Mouse (Mus musculus) spleen, embryonic (tissue): Measurements from ENCODE around the gene Igsf3.

ENCODE experiments used
- CTCF ChIA-PET: fragments of 350-600 bp; sonication (Branson Sonifier 250); formaldehyde crosslinking; loops from one replicate; lab custom pipeline; 2022; lab: Charles Lee

The Igsf3 gene

GRCm38 (mm10) chr3:101376538-101377247, at the start of gene Igsf3:
TSS of gene Igsf3 (plus strand) at chr3:101377083.
- CTCF ChIA-PET, result interaction anchor here (0.6 kb wide), 1 partner anchor 86 kb away, joined by 3 read pairs; no protein-coding TSS in a partner anchor

DNA sequence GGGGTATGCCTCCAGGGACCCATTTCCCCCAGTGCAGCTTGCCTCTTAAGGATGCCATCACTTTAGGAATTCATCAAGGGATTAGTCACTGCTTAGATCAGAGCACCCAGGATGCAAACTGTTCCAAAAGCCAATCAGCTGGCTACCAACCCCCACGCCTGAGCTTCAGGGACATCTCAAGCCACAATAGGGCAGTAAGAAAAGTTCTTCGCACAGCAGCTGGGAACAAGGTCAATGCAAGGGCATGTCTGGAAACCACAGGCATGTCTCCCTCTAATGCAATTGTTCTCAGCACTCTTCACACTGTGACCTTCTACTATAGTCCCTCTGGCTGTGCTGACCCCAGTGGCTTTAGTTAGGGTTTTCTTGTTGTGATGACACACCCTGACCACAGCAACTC, 49.6 kb upstream of the Igsf3 start:
- CTCF ChIA-PET, result no interaction called here

GRCm38 (mm10) chr3:101328617-101329016, 48.3 kb upstream of the Igsf3 start:
- CTCF ChIA-PET, result no interaction called here

GRCm38 (mm10) chr3:101343199-101343924, 33.5 kb upstream of the Igsf3 start:
- CTCF ChIA-PET, result no interaction called here

- CTCF ChIA-PET, result no interaction called here
Measured at GRCm38 (mm10) chr3:101344246-101344645, 32.6 kb upstream of the Igsf3 start.

- CTCF ChIA-PET, result no interaction called here
Measured at GRCm38 (mm10) chr3:101345299-101345698, 31.6 kb upstream of the Igsf3 start.

GRCm38 (mm10) chr3:101346806-101347205, 30.1 kb upstream of the Igsf3 start:
- CTCF ChIA-PET, result no interaction called here

GRCm38 (mm10) chr3:101348501-101349161, 28.3 kb upstream of the Igsf3 start:
- CTCF ChIA-PET, result no interaction called here

DNA sequence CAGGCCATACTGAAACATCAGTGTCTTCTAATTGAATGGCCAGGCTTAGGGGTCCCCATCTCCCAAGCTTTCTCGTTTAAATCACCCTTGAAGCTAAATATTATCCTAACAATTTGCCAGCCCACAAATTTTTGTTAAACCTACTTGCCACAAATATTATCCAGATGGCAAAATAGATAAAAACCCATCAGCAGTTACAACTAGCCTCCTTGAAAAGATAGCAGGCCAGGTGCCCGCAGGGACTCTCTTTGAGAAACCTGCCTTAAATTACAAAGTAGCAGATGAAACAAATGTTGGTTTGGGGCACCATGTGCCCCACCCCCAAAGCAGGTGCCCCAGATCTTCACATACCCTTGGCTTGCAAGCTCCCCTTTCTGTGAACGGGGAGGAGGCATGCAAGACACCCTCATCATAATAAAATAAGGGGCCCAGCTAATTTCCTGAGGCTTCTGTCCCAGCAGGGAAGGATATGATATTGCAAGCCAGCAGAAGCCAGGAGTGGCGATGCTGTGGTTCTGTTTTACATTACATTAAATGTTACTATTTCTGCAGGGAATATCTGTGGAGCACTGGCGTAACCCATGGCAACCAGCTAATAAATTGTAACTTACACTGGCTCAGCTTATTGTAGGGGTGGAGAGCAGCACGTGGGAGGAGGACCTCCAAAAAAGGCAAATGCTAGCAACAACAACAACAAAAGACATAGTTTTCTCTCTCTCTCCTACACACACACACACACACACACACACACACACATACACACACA, 27.2 kb upstream of the Igsf3 start:
- CTCF ChIA-PET, result no interaction called here

- CTCF ChIA-PET, result no interaction called here
Measured at GRCm38 (mm10) chr3:101350406-101350805, 26.5 kb upstream of the Igsf3 start.

DNA sequence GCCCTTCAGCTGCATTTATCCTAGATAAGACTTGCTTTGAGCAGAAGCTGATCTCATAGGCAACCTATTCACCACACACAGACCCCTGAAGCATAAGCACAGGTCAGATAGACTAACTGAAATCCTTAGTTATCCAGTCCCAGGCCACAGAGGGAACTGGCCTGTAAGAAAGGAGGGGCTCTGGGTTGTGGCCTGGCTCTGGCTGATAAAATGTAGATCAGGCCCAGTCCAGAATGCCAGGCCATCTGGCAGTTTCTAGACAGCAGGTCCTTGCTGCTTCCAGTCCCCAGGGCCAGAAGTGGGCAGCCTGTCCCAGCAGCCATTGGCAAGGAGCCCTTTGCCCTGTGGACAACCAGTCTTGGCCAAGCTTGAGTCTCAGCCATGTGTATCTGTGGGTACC, 22.4 kb upstream of the Igsf3 start:
- CTCF ChIA-PET, result no interaction called here

- CTCF ChIA-PET, result no interaction called here
Measured at GRCm38 (mm10) chr3:101355702-101356101, 21.2 kb upstream of the Igsf3 start.

DNA sequence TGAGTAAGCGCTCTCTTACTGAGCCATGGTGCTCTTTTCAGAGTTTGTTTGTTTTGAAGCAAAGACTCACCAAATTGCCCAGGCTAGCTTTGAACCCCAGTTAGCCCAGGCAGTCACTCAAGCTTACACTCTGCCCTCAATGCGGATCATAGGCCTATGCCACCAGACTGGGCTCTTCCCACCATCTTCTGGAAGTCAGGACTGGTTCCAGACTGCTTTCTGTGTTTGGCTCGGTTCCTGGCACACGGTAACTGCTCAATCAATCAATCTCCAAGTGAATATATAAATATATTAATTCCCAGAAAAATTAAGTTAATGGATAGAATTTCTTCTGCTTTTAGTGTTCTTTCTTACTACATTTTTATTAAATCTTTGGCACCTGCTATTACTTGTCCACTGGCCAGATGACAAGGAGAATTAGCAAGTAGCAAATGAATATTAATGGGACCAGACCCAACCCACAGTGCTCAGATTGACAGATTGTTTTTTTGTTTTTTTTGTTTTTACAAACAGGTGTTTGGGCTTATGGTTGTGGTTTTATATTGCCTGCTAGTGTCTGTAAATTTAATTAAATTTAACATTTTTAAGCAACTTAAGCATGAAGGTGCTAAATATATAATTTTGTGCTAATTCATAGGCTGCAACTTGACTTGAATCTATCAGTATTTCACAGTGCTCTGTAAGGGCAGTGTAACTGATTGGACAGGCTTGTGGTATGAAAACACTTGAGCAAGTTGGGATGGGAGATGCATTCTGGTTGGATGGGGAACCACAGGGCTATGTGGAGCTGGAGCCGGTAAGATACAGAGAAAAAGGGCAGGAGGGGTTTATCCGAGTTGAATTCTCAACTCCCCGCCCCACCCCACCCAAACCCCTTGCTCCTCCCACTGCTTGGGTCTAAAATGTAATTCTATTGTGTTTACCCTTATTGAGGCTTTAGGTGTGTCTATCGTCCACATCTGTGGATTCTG, 20.0 kb upstream of the Igsf3 start:
- CTCF ChIA-PET, result no interaction called here

GRCm38 (mm10) chr3:101360832-101361231, 16.1 kb upstream of the Igsf3 start:
- CTCF ChIA-PET, result no interaction called here

DNA sequence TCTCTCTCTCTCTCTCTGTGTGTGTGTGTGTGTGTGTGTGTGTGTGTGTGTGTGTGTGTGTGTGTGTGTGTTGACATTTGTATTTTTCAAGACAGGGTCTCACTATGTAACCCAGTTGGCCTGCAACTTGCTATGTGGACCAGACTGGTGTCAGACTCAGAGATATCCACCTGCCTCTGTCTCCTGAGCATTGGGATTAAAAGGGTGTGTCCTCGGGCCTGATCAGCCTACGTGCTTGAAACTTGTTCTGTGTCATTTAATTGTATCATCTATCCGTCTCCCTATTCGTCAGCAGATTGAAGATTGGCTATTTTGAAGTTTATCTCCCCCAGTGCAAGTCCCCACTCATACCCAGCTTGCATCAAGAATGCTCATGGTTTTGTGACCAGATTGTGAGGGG, 14.5 kb upstream of the Igsf3 start:
- CTCF ChIA-PET, result no interaction called here

- CTCF ChIA-PET, result no interaction called here
Measured at GRCm38 (mm10) chr3:101363574-101363973, 13.3 kb upstream of the Igsf3 start.

DNA sequence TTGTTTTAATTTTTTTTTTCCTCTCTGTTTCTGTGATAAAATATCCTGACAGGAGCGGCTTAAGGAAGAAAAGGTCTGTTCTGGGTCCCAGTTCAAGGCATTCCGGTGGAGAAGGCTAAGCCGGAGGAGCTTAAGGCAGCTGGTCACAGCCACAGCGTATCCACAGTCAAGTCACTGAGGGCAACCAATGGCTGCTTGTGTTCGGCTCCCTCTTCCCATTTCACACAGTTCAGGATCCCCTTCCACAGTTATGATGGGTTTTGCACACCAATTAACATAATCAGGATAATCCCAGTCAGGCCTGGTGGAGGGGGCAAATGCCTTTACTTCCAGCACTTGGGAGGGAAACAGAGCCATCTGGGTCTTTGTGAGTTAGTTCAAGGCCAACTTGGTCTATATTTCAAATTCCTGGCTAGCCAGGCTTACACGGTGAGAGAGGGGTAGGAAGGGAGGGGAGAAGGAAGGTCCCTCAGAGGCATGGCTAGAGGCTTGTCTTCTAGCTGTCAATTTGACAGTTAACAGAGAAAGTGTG, 11.7 kb upstream of the Igsf3 start:
- CTCF ChIA-PET, result no interaction called here

DNA sequence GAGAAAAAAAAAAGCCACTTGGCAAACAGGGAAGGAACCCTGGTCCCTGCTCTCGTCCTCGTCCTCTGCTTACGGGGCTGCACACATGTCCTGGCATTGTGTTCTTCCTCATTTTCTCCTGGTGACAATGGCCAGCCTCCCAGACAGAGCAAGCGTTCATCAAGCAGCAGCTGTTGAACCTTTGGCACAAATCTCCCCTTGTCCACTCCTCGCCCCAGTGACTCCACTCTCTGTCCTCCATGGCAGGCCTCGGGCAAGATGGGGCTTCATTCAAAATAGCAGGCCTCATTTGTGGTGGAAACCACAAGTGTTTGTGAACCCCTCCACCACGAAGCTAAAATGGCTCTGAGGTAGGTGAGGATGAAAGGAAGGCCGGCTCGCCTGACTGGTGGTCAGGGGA, 11.0 kb upstream of the Igsf3 start:
- CTCF ChIA-PET, result interaction anchor here (0.6 kb wide), 2 partner anchors 62 to 422 kb away, joined by 3 read pairs; no protein-coding TSS in a partner anchor

DNA sequence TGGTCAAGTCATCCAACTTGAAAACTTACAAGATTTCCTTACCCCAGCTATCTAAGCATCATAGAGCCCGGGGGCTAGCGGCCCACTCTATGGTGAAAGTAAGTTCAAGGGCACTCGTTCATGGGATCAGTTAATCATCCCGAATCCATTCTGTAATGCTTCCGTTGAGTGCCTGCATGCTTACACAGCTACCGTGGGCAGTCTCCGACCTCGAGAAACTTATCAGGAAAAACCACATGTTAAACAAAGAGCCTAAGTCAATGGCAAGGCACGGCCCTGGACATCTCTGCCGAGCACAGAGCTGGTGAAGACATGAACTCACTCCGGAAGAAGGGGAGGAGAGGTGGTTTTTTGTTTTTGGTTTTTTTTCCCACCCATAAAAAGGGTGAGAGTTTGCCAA, 9.5 kb upstream of the Igsf3 start:
- CTCF ChIA-PET, result no interaction called here

DNA sequence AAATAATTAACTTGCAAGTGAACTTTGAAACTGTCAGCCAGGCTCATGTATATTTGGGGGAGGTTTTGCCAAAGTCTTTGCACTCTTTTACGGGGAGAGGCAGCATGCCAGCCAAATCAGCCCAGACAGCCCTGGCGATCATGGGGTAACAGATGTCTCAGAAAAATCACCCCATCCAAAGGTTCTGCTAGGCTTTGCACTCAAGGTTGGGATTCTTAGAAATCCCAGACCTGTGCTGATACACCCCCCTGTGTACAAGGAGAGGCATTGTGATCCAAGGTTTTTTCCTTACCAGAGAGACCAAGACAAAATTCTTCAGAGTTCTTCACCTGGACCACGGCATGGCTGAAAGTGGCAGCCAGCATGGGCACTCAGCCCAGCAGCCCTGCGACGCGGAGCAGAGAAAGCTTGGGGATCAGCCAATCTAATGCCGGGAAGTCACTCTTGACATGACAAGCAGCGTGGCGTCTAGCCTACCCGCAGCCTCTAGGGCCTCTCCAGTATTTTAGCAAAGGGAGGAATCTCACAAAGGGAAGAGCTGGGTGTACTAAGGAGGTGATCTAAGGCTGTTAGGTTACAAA, 7.5 kb upstream of the Igsf3 start:
- CTCF ChIA-PET, result no interaction called here
